Mouse (Mus musculus) liver, embryonic 14.5 days (tissue): ENCODE results near the gene Fam174b. TPM values are rescaled to one million over a fixed set of nuclear protein-coding genes. Genes with fewer than 3 reads are reported as not detected.
A peak's percentile ranks its signal among the peaks of the same experiment; 100 is the strongest.

ENCODE experiments used
- ATAC-seq: fragments of 200-750 bp; cut with Nextera tagmentation; 2 replicates; pipeline ENCODE4 v1.8.0; 2017; ENCODE audit warnings: moderate number of reproducible peaks, mild to moderate bottlenecking, moderate library complexity; ENCODE audit not compliant: insufficient read depth
- DNase-seq, 3 experiments: peaks; one replicate each; pipeline ENCODE4 v3.0.0-alpha.2; 2012 to 2013; ENCODE audit warnings: low read depth in 3 of 3, low spot score in 3 of 3
- H3K27ac ChIP-seq: fragments of 300-500 bp; sonication (generic); 2 replicates; pipeline ENCODE4 v1.5.1; 2014; ENCODE audit warnings: moderate library complexity, mild to moderate bottlenecking, control low read depth, inconsistent platforms
- H3K27me3 ChIP-seq: fragments of 300-500 bp; sonication (generic); 2 replicates; pipeline ENCODE4 v1.6.1; 2014; ENCODE audit warnings: mild to moderate bottlenecking, low read length, moderate library complexity; ENCODE audit not compliant: control insufficient read depth, insufficient read depth
- H3K36me3 ChIP-seq: fragments of 300-500 bp; sonication (generic); replicated peaks from 2 replicates; pipeline ENCODE4 v1.6.1; 2014; ENCODE audit warnings: low read depth; ENCODE audit not compliant: control insufficient read depth, insufficient read depth
- H3K4me1 ChIP-seq, 2 experiments: fragments of 200-500 bp in 1 of 2; fragments of 300-500 bp in 1 of 2; sonication (generic) in 1 of 2; replicated peaks; 2 replicates each; pipeline ENCODE4 v1.6.1; 2012 to 2014; ENCODE audit warnings: antibody characterized with exemption in 1 of 2, inconsistent platforms in 1 of 2, low read length in 1 of 2; ENCODE audit not compliant: control insufficient read depth in 2 of 2, insufficient read depth in 2 of 2
- H3K4me2 ChIP-seq: fragments of 300-500 bp; sonication (generic); 2 replicates; pipeline ENCODE4 v1.6.1; 2014; ENCODE audit warnings: low read depth, mild to moderate bottlenecking, control low read depth, moderate library complexity
- H3K4me3 ChIP-seq, 2 experiments: fragments of 200-500 bp in 1 of 2; fragments of 300-500 bp in 1 of 2; sonication (generic) in 1 of 2; 2 replicates each; pipeline ENCODE4 v1.5.1; 2012 to 2014; ENCODE audit warnings: low read depth in 2 of 2, low read length in 2 of 2, mild to moderate bottlenecking in 2 of 2, control low read depth in 1 of 2, inconsistent platforms in 1 of 2, moderate library complexity in 1 of 2; ENCODE audit not compliant: insufficient read depth in 1 of 2
- H3K9ac ChIP-seq: fragments of 300-500 bp; sonication (generic); replicated peaks from 2 replicates; pipeline ENCODE4 v1.6.1; 2014; ENCODE audit warnings: mild to moderate bottlenecking, control low read depth, moderate library complexity
- H3K9me3 ChIP-seq: fragments of 300-500 bp; sonication (generic); 2 replicates; pipeline ENCODE4 v1.6.1; 2016; ENCODE audit warnings: low read length, mixed read lengths; ENCODE audit not compliant: control insufficient read depth
- CTCF ChIP-seq: IDR thresholded peaks from 2 replicates; pipeline ENCODE4 v1.5.1; 2016; ENCODE audit warnings: antibody characterized with exemption, low read depth, control low read depth
- EP300 ChIP-seq: IDR thresholded peaks from 2 replicates; pipeline ENCODE4 v1.6.1; 2016; ENCODE audit warnings: antibody characterized with exemption, low read depth
- WGBS: fragments of 180-500 bp; shearing (Covaris S2); extraction: QIAGEN DNeasy Blood & Tissue Kit; methylation state at CpG from one replicate; pipeline ENCODE4 v1.1.7; 2014; ENCODE audit not compliant: insufficient replicate concordance; 5-methylcytosine and 5-hydroxymethylcytosine counted together
- polyA plus RNA-seq, 2 experiments: library from polyadenylated mRNA; depleted of rRNA in 1 of 2; stranded (reverse) in 1 of 2; unstranded in 1 of 2; fragments of >200 nt; fragmentation: Nextera tagmentation in 1 of 2; extraction: Ambion mirVana in 1 of 2; gene quantifications; 2 replicates each; pipeline versions ENCODE4 v1.2.1 to v1.2.3; 2012 to 2014

Gene Fam174b
- polyA plus RNA-seq, 2 experiments: 1.6 to 2.3 TPM

DNA sequence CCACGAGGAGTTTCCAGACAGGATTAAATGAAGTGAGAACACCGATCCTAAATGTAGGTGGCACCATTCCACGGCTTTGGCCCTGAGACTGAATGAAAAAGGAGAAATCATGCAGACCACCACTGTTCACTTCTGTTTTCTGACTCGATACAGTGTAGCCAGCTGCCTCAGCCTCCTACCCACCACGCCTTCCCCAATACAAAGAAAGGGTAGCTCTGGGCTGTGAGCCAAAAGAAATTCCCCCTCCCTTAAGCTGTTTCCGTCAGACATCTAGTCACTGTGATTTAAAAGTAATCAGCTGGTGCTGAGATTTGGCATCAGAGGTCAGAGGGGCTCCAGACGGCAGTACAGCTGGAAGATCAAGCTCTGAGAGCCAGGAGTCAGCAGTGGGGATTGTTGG is 10.2 kb upstream of the Fam174b start:
- no peak for DNase-seq
- Histone ChIP-seq H3K4me3 (no peak overlapping the region), H3K4me1 (no peaks in the 10 kb centered on the region), H3K27me3 (no peaks in the 10 kb centered on the region), H3K9me3 (no peaks in the 10 kb centered on the region), H3K4me2 (no peak overlapping the region), H3K9ac (no peak overlapping the region), H3K27ac (no peak overlapping the region), H3K36me3 (no peaks in the 10 kb centered on the region)
- no peak for ATAC-seq
- TF ChIP-seq CTCF (no peak), EP300 (no peak)
- 52% methylated on average over 7 of the region's 7 CpGs for WGBS

GRCm38 (mm10) chr7:73730430-73731022 is 9.6 kb upstream of the Fam174b start:
- ATAC-seq (no peak), DNase-seq (no peak)
- TF ChIP-seq EP300: no peak
- no peak for TF ChIP-seq CTCF
- Histone ChIP-seq H3K4me1 (no peaks in the 10 kb centered on the region), H3K9ac (no peak overlapping the region), H3K4me2 (no peak overlapping the region), H3K4me3 (no peak overlapping the region), H3K36me3 (no peaks in the 10 kb centered on the region), H3K9me3 (no peaks in the 10 kb centered on the region), H3K27ac (no peak overlapping the region), H3K27me3 (no peaks in the 10 kb centered on the region)
- WGBS: 49% methylated on average over 10 of the region's 10 CpGs

DNA sequence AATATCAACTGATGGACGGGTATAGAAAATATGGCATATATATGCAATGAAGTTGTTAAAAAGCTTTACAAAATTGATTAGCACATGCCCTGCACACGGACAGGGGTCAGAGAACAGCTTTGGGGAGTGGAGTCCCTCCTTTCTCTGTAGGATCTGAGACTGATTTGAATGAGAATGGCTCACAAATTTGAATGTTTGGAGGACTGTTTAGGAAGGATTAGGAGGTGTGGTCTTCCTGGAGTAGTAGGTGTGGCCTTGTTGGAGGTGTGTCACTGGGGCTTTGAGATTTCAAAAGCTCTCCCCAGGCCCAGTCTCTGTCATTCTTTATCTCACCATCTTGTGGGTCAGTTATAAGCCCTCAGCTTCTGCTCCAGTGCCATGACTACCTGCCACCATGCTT is 4.1 kb upstream of the Fam174b start:
- H3K36me3 ChIP-seq: no peaks in the 10 kb centered on the region
- no peak overlapping the region for H3K27ac ChIP-seq
- H3K27me3 ChIP-seq: peaks cover 21% of the 10 kb centered on the region
- DNase-seq (no peak), ATAC-seq (no peak)
- H3K4me3 ChIP-seq: no peak overlapping the region
- WGBS: 55% methylated on average over 2 of the region's 2 CpGs
- H3K4me2 ChIP-seq: no peak overlapping the region
- TF ChIP-seq EP300 (no peak), CTCF (no peak)
- H3K4me1 ChIP-seq: no peaks in the 10 kb centered on the region
- no peaks in the 10 kb centered on the region for H3K9me3 ChIP-seq
- no peak overlapping the region for H3K9ac ChIP-seq

DNA sequence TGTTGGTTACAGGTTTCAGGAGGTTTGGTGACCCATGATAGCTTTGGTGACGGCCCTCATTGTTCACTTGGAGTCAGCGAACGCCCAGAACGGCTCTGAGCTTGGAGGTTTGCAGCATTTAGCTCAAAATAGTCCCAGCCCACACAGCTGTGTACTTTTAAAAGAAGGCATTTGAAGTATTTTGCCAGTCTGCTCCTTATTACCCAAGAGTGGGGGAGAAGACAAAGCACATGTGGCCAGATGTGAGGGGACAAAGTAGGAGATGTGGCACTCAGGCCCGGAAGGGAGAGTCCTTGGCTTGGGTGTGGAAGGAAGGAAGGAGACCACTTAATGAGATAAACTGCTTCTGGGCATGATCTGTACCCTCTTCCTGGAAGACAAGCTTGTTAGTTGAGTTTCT is 1.3 kb downstream of the Fam174b start:
- TF ChIP-seq EP300 (no peak), CTCF (no peak)
- Histone ChIP-seq H3K4me2 (peak overlapping the region; percentile 54), H3K4me1 (no peaks in the 10 kb centered on the region), H3K36me3 (no peaks in the 10 kb centered on the region), H3K4me3 (peak overlapping the region in 1 of 2 experiments; percentile 12; a peak in 1 of 4 replicates), H3K9me3 (no peaks in the 10 kb centered on the region), H3K9ac (no peak overlapping the region), H3K27ac (no peak overlapping the region), H3K27me3 (peaks cover 26% of the 10 kb centered on the region)
- WGBS: 35% methylated on average over 5 of the region's 5 CpGs
- no peak for ATAC-seq
- no peak for DNase-seq

GRCm38 (mm10) chr7:73741841-73742240 is 1.7 kb downstream of the Fam174b start:
- H3K9ac ChIP-seq: no peak overlapping the region
- no peak overlapping the region for H3K4me3 ChIP-seq
- no peak for DNase-seq
- no peak for ATAC-seq
- no peaks in the 10 kb centered on the region for H3K9me3 ChIP-seq
- no peak overlapping the region for H3K27ac ChIP-seq
- no peak overlapping the region for H3K4me2 ChIP-seq
- no peaks in the 10 kb centered on the region for H3K4me1 ChIP-seq
- H3K27me3 ChIP-seq: peaks cover 26% of the 10 kb centered on the region
- TF ChIP-seq CTCF: no peak
- TF ChIP-seq EP300: no peak
- 48% methylated on average over 6 of the region's 6 CpGs for WGBS
- no peaks in the 10 kb centered on the region for H3K36me3 ChIP-seq
